Mouse (Mus musculus) intestine, embryonic 14.5 days (tissue): ENCODE measurements around the gene Clec4g. TPM values are rescaled to one million over a fixed set of nuclear protein-coding genes. Genes with fewer than 3 reads are reported as not detected.

Experiments used
- ATAC-seq: fragments of 200-750 bp; cut with Nextera tagmentation; replicated peaks from 2 replicates; pipeline ENCODE4 v1.8.0; 2017; ENCODE audit warnings: low read depth, moderate number of reproducible peaks, moderate TSS enrichment, moderate library complexity; ENCODE audit not compliant: low FRiP score, low TSS enrichment
- DNase-seq: peaks from one replicate; pipeline ENCODE4 v3.0.0-alpha.2; 2018; ENCODE audit warnings: low spot score
- H3K27ac ChIP-seq: fragments of 300-500 bp; sonication (generic); 2 replicates; pipeline ENCODE4 v1.5.1; 2014; ENCODE audit warnings: low read depth, mild to moderate bottlenecking, control low read depth
- H3K27me3 ChIP-seq: fragments of 300-500 bp; sonication (generic); replicated peaks from 2 replicates; pipeline ENCODE4 v1.6.1; 2014; ENCODE audit warnings: low read length, control low read depth; ENCODE audit not compliant: control insufficient read depth, insufficient read depth
- H3K36me3 ChIP-seq: fragments of 300-500 bp; sonication (generic); 2 replicates; pipeline ENCODE4 v1.6.1; 2014; ENCODE audit warnings: low read length, control low read depth; ENCODE audit not compliant: control insufficient read depth, insufficient read depth
- H3K4me1 ChIP-seq: fragments of 300-500 bp; sonication (generic); replicated peaks from 2 replicates; pipeline ENCODE4 v1.6.1; 2014; ENCODE audit warnings: low read length, control low read depth, mixed read lengths; ENCODE audit not compliant: control insufficient read depth, insufficient read depth
- H3K4me2 ChIP-seq: fragments of 300-500 bp; sonication (generic); 2 replicates; pipeline ENCODE4 v1.6.1; 2014; ENCODE audit warnings: low read length
- H3K4me3 ChIP-seq: fragments of 300-500 bp; sonication (generic); 2 replicates; pipeline ENCODE4 v1.5.1; 2014; ENCODE audit warnings: low read depth, low read length, control low read depth, mixed read lengths
- H3K9ac ChIP-seq: fragments of 300-500 bp; sonication (generic); 2 replicates; pipeline ENCODE4 v1.6.1; 2014; ENCODE audit warnings: mild to moderate bottlenecking, low read length
- H3K9me3 ChIP-seq: fragments of 300-500 bp; sonication (generic); 2 replicates; pipeline ENCODE4 v1.6.1; 2016; ENCODE audit warnings: low read length, control low read depth; ENCODE audit not compliant: control insufficient read depth
- whole genome bisulfite sequencing: fragments of 180-500 bp; shearing (Covaris S2); extraction: QIAGEN DNeasy Blood & Tissue Kit; methylation state at CpG from one replicate; pipeline ENCODE4 v1.1.7; 2014; 5-methylcytosine and 5-hydroxymethylcytosine counted together
- polyA plus RNA-seq: library from polyadenylated mRNA; unstranded; fragments of >200 nt; fragmentation: Nextera tagmentation; extraction: Ambion mirVana; gene quantifications from 2 replicates; pipeline ENCODE4 v1.2.1, GENCODE M21; 2014

The Clec4g gene
- polyA plus RNA-seq, 1 experiment from 2014 or later, result not detected

GRCm38 (mm10) chr8:3685422-3685821 is 35.0 kb downstream of the Clec4g start:
- peaks cover 11% of the 10 kb centered on the region for H3K36me3 ChIP-seq
- no peaks in the 10 kb centered on the region for H3K9me3 ChIP-seq
- WGBS, result 69% methylated on average over 5 of the region's 5 CpGs
- no peak overlapping the region for H3K9ac ChIP-seq
- no peaks in the 10 kb centered on the region for H3K27me3 ChIP-seq
- ATAC-seq, result no peak
- H3K4me1 ChIP-seq, result no peaks in the 10 kb centered on the region
- DNase-seq, result no peak
- H3K4me3 ChIP-seq, result no peak overlapping the region
- no peak overlapping the region for H3K4me2 ChIP-seq
- H3K27ac ChIP-seq, result no peak overlapping the region

GRCm38 (mm10) chr8:3684530-3684929 is 35.9 kb downstream of the Clec4g start:
- H3K4me2 ChIP-seq, result no peak overlapping the region
- ATAC-seq, result no peak

GRCm38 (mm10) chr8:3683408-3684176 is 36.9 kb downstream of the Clec4g start:
- Histone ChIP-seq H3K36me3 (peaks cover 29% of the 10 kb centered on the region), H3K27me3 (no peaks in the 10 kb centered on the region)
- no peak for ATAC-seq

More at GRCm38 (mm10) chr8:3684530-3684929, 35.9 kb downstream of the Clec4g start:
- Histone ChIP-seq H3K9me3 (no peaks in the 10 kb centered on the region), H3K27ac (no peak overlapping the region), H3K4me1 (no peaks in the 10 kb centered on the region), H3K9ac (no peak overlapping the region), H3K4me3 (no peak overlapping the region), H3K27me3 (no peaks in the 10 kb centered on the region), H3K36me3 (peaks cover 20% of the 10 kb centered on the region)
- no peak for DNase-seq

GRCm38 (mm10) chr8:3682435-3682834 is 38.0 kb downstream of the Clec4g start:
- Histone ChIP-seq H3K9me3 (no peaks in the 10 kb centered on the region), H3K27ac (no peak overlapping the region), H3K4me1 (peaks cover 5% of the 10 kb centered on the region; the same call in 1 of the 2 replicates), H3K4me3 (no peak overlapping the region), H3K36me3 (peaks cover 30% of the 10 kb centered on the region), H3K4me2 (no peak overlapping the region), H3K27me3 (no peaks in the 10 kb centered on the region), H3K9ac (no peak overlapping the region)
- no peak for DNase-seq
- ATAC-seq, result no peak
- 86% methylated on average over 5 of the region's 5 CpGs for WGBS

More at GRCm38 (mm10) chr8:3683408-3684176, 36.9 kb downstream of the Clec4g start:
- Histone ChIP-seq H3K27ac (no peak overlapping the region), H3K9me3 (no peaks in the 10 kb centered on the region), H3K4me3 (no peak overlapping the region), H3K4me1 (no peaks in the 10 kb centered on the region), H3K9ac (no peak overlapping the region), H3K4me2 (no peak overlapping the region)
- WGBS, result 67% methylated on average over 6 of the region's 6 CpGs
- no peak for DNase-seq

- WGBS, result 84% methylated on average over 5 of the region's 5 CpGs
- no peak overlapping the region for H3K4me2 ChIP-seq
These were observed 40.8 kb downstream of the Clec4g start for GRCm38 (mm10) chr8:3679656-3680055.

GRCm38 (mm10) chr8:3679236-3679635 is 41.2 kb downstream of the Clec4g start:
- Histone ChIP-seq H3K27me3 (no peaks in the 10 kb centered on the region), H3K9me3 (no peaks in the 10 kb centered on the region), H3K4me3 (no peak overlapping the region), H3K9ac (no peak overlapping the region), H3K27ac (no peak overlapping the region), H3K36me3 (peaks cover 30% of the 10 kb centered on the region), H3K4me2 (no peak overlapping the region), H3K4me1 (peaks cover 8% of the 10 kb centered on the region; the same call in 1 of the 2 replicates)
- no peak for DNase-seq
- no peak for ATAC-seq
- 96% methylated on average over 23 of the region's 23 CpGs for WGBS

More at GRCm38 (mm10) chr8:3679656-3680055, 40.8 kb downstream of the Clec4g start:
- Histone ChIP-seq H3K27ac (no peak overlapping the region), H3K27me3 (no peaks in the 10 kb centered on the region), H3K4me1 (peaks cover 8% of the 10 kb centered on the region; the same call in 1 of the 2 replicates), H3K4me3 (no peak overlapping the region), H3K36me3 (peaks cover 30% of the 10 kb centered on the region), H3K9ac (no peak overlapping the region), H3K9me3 (no peaks in the 10 kb centered on the region)
- ATAC-seq (no peak), DNase-seq (no peak)

GRCm38 (mm10) chr8:3678831-3679230 is 41.6 kb downstream of the Clec4g start:
- 95% methylated on average over 23 of the region's 23 CpGs for WGBS
- Histone ChIP-seq H3K9ac (no peak overlapping the region), H3K4me1 (peaks cover 8% of the 10 kb centered on the region; the same call in 1 of the 2 replicates), H3K36me3 (peaks cover 30% of the 10 kb centered on the region), H3K9me3 (no peaks in the 10 kb centered on the region), H3K27me3 (no peaks in the 10 kb centered on the region), H3K4me3 (no peak overlapping the region), H3K27ac (no peak overlapping the region), H3K4me2 (no peak overlapping the region)
- ATAC-seq, result no peak
- no peak for DNase-seq

- H3K9me3 ChIP-seq, result no peaks in the 10 kb centered on the region
- WGBS, result 2% methylated on average over 15 of the region's 15 CpGs
- peak overlapping the region; percentile 80 for H3K4me3 ChIP-seq
- peak overlapping the region; percentile 79 for H3K9ac ChIP-seq
- peak; percentile 7; the same call in 1 of the 2 replicates for ATAC-seq
- H3K4me2 ChIP-seq, result peak overlapping the region; percentile 74
- peak overlapping the region; percentile 92 for H3K27ac ChIP-seq
- H3K4me1 ChIP-seq, result peaks cover 10% of the 10 kb centered on the region; the same call in 1 of the 2 replicates
- peaks cover 30% of the 10 kb centered on the region for H3K36me3 ChIP-seq
- H3K27me3 ChIP-seq, result no peaks in the 10 kb centered on the region
- DNase-seq, result peak; percentile 59
These were observed 43.4 kb downstream of the Clec4g start for GRCm38 (mm10) chr8:3676993-3677579.
